Mouse (Mus musculus) naive thymus-derived CD4-positive, alpha-beta T cell, adult 5 months (primary cell): Measurements from ENCODE around the gene Zbtb3. TPM values are rescaled to one million over a fixed set of nuclear protein-coding genes. Genes with fewer than 3 reads are reported as not detected.

ENCODE experiments used
- polyA plus RNA-seq: library from polyadenylated mRNA; unstranded; fragments of 100-300 nt; shearing (Covaris generic); gene quantifications from one replicate; pipeline ENCODE4 v1.2.1, GENCODE M21; 2017

Gene Zbtb3
- polyA plus RNA-seq = 0.57 TPM

DNA sequence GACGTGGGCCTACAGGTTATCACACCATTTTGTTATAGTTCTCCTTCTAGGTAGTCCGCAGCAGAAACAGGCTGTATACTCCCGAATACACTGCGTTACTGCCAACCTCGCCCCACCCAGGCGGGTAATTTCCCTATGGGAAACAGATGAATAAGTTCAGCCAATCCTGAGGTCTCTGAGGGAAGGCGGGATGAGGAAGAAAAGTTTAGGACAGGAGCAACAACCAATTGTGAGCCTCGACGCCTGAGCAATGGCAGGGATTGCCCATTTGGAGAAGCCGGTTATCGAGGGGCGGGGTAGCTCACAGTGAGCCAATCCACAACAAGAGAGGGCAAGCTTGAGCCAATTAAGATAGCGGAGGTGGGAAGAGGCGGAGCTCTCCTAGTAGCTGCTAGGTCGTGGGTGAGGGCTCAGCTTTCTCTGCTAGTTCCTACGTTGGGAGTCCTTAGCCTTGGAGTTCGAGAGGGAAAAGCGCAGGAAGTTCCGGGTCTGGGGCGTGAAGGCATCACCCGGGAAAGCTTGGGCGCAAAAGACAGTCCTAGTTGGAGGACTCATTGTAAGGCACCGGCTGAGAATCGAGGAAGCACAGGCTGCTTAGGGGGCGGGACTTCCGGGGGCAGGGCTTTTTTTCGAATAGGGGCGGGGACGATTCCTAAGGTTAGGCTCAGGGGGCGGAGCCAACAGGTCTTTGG lies at the start of gene Zbtb3:
Gene Zbtb3 (plus strand): TSS at position 426 of the 692 bp plus-strand sequence.

DNA sequence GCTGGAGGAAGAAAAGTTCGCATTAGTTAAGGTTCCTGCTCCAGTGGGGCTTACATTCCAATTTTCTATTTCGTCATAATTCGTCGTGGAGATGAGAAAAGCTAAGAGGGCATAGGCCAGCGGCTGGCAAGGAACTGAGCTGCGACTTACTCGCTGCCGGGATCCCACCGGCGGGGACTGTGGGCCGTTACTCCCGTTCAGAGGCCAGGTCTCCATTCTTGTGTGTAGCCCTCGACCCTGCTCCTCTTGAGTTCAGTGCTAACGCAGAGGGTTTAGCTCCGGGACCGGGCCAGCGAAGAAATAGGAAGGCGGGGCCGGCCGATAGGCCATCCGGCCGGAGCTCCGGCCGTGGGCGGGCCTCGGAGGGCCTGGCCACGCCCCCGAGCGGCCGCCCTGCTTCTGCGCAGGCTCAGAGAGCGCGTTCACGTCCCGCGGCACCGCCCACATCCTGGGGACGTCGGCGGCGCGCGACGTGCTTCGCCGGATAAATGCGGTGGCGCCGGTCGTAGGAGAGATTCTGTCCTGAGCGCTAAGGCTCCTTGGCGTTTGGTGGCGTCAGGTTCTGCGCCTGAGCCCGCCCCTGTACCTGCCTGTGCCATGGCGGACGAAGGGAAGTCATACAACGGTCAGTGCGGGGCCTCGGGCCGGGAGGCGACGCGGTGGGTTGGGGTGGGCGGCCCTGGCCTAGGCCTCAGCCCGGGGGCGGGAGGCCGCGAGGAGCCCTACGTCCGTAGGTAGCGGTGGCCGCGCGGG lies 45.5 kb upstream of the Zbtb3 start, which contains the start of gene Nxf1:
Gene Nxf1 (plus strand): TSS at position 439 of the 753 bp plus-strand sequence.

DNA sequence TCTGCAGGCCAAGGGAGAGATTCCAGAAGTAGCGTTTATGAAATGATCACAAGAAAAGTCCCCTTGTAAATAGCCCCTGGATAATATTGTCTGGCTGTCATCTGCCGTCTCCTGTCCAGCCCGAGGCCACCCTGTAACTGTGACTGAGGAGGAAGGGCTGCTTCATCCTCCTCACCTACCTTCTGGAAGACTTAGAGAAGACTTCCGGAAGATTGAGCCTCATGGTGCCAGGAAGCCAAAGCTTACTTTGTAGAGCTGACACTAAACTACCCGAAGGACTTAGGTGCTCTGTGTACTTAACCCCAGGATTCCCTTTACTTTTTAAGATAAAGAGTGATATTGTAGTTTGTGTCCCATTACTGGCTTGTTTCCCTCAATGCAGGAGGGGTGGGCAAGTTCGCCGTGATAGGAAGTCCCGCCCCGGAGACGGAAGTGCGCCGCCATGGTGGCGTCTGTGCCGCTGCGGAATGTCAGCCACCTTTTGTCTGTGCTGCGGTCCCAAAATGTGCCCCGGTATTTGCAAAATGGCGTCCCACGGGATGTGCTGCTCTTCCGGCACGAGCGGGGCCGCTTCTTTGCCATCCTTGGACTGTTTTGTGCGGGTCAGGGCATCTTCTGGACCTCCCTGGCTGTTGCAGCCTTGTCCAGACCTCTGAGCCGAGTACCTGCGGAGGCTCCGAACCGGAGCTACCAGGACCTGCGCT lies 31.6 kb upstream of the Zbtb3 start, which contains the start of gene Tmem223:
Gene Tmem223 (plus strand): TSS at position 430 of the 704 bp plus-strand sequence.

GRCm38 (mm10) chr19:8774086-8774835 lies 28.1 kb upstream of the Zbtb3 start, which contains the start of gene Tmem179b:
TSS of gene Tmem179b (minus strand) at chr19:8774467.

DNA sequence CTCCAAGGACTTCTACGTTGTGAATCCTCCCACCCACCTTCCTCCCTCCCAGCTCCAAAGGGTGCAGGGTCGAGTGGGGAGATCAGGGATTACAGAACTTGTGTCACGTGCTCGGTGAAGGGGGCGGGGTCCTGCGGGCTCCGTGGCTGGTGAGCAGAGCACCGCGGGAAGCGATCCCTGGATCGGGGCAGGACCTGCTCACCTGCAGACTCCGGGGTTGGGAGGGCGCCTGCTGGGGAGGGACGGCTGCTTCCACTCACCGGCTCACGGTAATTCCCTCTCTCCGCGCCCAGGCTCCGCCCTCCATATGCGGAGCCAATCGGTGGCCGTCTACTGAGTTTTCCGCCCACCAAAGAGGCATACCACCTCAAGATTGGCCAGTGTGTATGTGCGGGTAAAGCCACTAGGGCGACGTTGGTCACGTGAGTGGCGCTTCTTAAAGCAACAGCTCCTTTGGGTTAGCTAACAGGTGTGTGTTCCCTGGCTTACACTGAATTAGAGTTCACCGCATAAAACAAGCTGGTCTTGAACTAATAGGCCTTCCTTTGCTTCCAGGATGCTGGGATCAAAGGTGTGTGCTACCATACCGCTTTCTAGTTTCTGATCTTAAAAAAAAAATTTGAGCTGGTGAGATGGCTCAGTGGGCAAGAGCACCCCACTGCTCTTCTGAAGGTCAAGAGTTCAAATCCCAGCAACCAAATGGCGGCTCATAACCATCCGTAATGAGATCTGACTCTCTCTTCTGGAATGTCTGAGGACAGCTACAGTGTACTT lies 16.2 kb upstream of the Zbtb3 start, which contains the start of gene Taf6l:
Gene Taf6l (minus strand): TSS at position 410 of the 774 bp plus-strand sequence.

GRCm38 (mm10) chr19:8798264-8798946 lies 4.0 kb upstream of the Zbtb3 start, which contains the start of gene Polr2g:
TSS of gene Polr2g (minus strand) at chr19:8798577.

DNA sequence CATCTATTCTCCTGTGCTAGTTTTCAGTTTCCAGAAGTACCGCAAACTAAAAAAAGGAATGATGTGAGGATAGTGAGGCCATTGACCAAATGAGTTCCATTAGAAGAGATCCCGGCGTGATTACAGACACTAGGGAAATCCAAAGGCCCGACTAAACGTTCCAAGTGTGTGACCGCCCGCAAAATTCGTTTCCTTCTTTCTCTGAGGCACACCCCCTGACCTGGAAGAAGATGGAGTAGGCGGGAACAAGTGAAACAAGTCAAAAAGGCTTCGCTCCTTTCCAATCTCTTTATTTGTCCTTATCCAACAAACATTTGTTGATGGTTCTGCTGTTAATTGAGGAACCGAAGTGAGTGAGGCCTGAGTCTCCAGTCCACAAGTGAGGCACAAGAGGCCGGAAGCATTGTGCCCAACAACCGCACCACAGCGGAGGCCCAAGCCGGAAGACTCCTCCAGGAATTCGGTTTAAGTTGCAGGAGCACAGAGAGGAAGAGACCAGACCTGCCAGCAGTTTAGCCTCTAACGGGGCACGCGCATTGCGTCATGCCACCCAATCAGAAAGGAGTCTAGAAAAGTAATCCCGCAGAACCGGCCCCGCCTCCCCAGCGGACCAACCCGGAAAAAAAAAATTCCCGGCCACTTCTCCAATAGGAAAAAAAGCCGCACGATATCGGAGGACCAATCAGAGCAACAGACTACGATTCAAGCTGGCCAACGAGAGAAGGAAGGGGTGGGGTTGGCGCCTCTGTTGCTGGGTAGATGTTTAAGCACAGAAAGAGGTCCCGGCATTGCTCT lies 16.6 kb downstream of the Zbtb3 start, which contains the start of gene Ttc9c:
Gene Ttc9c (minus strand): TSS at position 533 of the 795 bp plus-strand sequence.

GRCm38 (mm10) chr19:8819596-8820423 lies 17.5 kb downstream of the Zbtb3 start, which contains the start of gene Hnrnpul2:
TSS of gene Hnrnpul2 (plus strand) at chr19:8820010.

DNA sequence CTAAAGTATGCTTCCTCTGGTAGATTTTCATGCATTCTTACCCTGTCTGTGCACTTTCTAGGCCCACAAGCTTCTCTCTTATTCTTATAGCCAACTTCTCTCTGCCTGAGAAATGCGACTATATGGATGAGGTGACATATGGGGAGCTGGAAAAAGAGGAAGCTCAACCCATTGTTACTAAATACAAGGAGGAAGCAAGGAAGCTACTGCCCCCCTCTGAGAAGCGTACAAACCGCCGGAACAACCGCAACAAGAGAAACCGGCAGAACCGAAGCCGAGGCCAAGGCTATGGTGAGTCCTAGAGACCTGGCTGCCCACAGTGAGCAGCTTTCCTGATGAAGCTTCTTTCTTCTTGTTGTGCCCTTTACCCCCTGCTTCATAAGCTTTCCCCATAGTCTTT lies 27.3 kb downstream of the Zbtb3 start, which contains the start of gene AC129217.1:
Gene AC129217.1 (plus strand): TSS at position 114 of the 400 bp plus-strand sequence.

DNA sequence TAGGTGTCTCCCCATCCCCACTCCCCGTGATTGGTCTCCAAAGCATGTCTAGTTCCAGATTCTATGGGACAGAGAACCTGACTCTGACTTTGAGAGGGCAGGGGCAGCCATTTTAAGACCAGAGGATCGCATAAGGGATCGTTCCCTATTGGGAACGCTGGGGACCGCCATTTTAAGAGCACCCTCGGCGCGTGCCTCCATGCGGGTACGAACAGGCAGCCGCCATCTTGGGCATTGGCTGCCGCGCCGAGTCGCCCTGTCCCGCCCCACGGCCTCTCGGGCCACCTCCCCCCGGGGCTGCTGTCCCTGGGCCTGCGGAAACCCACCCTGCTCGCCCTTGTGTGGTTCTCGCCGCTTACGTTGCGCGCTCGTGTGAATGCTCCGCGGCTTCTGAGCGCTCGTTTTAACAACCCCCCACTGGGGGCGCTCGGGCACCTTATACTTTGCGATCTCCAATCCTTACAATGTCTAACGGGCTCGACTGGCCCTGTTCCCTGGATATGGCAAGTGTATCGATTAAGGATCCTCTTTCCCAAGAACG lies 35.0 kb downstream of the Zbtb3 start, which contains the start of gene Bscl2:
Gene Bscl2 (plus strand): TSS at position 217 of the 541 bp plus-strand sequence.

GRCm38 (mm10) chr19:8839103-8839907 lies 37.0 kb downstream of the Zbtb3 start, which contains the start of gene Gng3:
TSS of gene Gng3 (minus strand) at chr19:8839194.

GRCm38 (mm10) chr19:8850402-8850901 lies 48.1 kb downstream of the Zbtb3 start, which contains the start of gene Lrrn4cl:
TSS of gene Lrrn4cl (plus strand) at chr19:8850768.

Other genes starting within 250 kb of the Zbtb3 start
- gene Slc22a8, start 211.3 kb upstream of the Zbtb3 start, polyA plus RNA-seq = 0.10 TPM
- not detected for gene Slc22a6, start 184.5 kb upstream of the Zbtb3 start, polyA plus RNA-seq
- not detected for gene Chrm1, start 138.8 kb upstream of the Zbtb3 start, polyA plus RNA-seq
- 240 TPM for gene Slc3a2, start 79.2 kb upstream of the Zbtb3 start, polyA plus RNA-seq
- gene Wdr74, start 66.7 kb upstream of the Zbtb3 start, polyA plus RNA-seq = 121 TPM
- 0.87 TPM for gene 1700092M07Rik, start 61.8 kb upstream of the Zbtb3 start, polyA plus RNA-seq
- gene Stx5a, start 61.1 kb upstream of the Zbtb3 start, polyA plus RNA-seq = 294 TPM
- 453 TPM for gene Nxf1, start 45.5 kb upstream of the Zbtb3 start, polyA plus RNA-seq
- 38.8 TPM for gene Tmem223, start 31.6 kb upstream of the Zbtb3 start, polyA plus RNA-seq
- 150 TPM for gene Tmem179b, start 28.1 kb upstream of the Zbtb3 start, polyA plus RNA-seq
- gene Taf6l, start 16.1 kb upstream of the Zbtb3 start, polyA plus RNA-seq = 9.4 TPM
- 86.1 TPM for gene Polr2g, start 4.0 kb upstream of the Zbtb3 start, polyA plus RNA-seq
- 25.8 TPM for gene Ttc9c, start 16.8 kb downstream of the Zbtb3 start, polyA plus RNA-seq
- 13.8 TPM for gene Hnrnpul2, start 17.5 kb downstream of the Zbtb3 start, polyA plus RNA-seq
- gene AC129217.1, start 27.2 kb downstream of the Zbtb3 start, polyA plus RNA-seq = not detected
- gene Bscl2, start 34.9 kb downstream of the Zbtb3 start, polyA plus RNA-seq = 59.1 TPM
- not detected for gene Gng3, start 36.6 kb downstream of the Zbtb3 start, polyA plus RNA-seq
- not detected for gene Lrrn4cl, start 48.2 kb downstream of the Zbtb3 start, polyA plus RNA-seq
- gene Ubxn1, start 68.9 kb downstream of the Zbtb3 start, polyA plus RNA-seq = 149 TPM
- 44.5 TPM for gene Uqcc3, start 78.4 kb downstream of the Zbtb3 start, polyA plus RNA-seq
- gene Lbhd1, start 81.2 kb downstream of the Zbtb3 start, polyA plus RNA-seq = 34.3 TPM
- not detected for gene Gm49403, start 81.4 kb downstream of the Zbtb3 start, polyA plus RNA-seq
- gene 1810009A15Rik, start 86.3 kb downstream of the Zbtb3 start, polyA plus RNA-seq = 22.7 TPM
- gene Gm49416, start 86.4 kb downstream of the Zbtb3 start, polyA plus RNA-seq = not detected
- gene Ints5, start 90.5 kb downstream of the Zbtb3 start, polyA plus RNA-seq = 35.9 TPM
- gene Ganab, start 95.5 kb downstream of the Zbtb3 start, polyA plus RNA-seq = 100 TPM
- gene B3gat3, start 117.8 kb downstream of the Zbtb3 start, polyA plus RNA-seq = 32.9 TPM
- 2.0 TPM for gene Rom1, start 126.8 kb downstream of the Zbtb3 start, polyA plus RNA-seq
- 57.6 TPM for gene Eml3, start 127.0 kb downstream of the Zbtb3 start, polyA plus RNA-seq
- gene Mta2, start 139.3 kb downstream of the Zbtb3 start, polyA plus RNA-seq = 257 TPM
- gene Tut1, start 151.3 kb downstream of the Zbtb3 start, polyA plus RNA-seq = 47.6 TPM
- gene Eef1g, start 164.5 kb downstream of the Zbtb3 start, polyA plus RNA-seq = 375 TPM
- gene Ahnak, start 186.7 kb downstream of the Zbtb3 start, polyA plus RNA-seq = 8.7 TPM